Mouse (Mus musculus) brown adipose tissue, adult 24 weeks (tissue): Measurements from ENCODE around the gene Gm11077. TPM values are rescaled to one million over a fixed set of nuclear protein-coding genes. Genes with fewer than 3 reads are reported as not detected.

ENCODE experiments used
- H3K27ac ChIP-seq: fragments of 200-500 bp; replicated peaks from 2 replicates; pipeline ENCODE4 v1.5.1; 2012; ENCODE audit warnings: low read depth, mild to moderate bottlenecking, low read length
- H3K4me1 ChIP-seq: fragments of 200-500 bp; 2 replicates; pipeline ENCODE4 v1.6.1; 2012; ENCODE audit warnings: low read length, mixed read lengths; ENCODE audit not compliant: control insufficient read depth, insufficient read depth, insufficient read length
- H3K4me3 ChIP-seq: fragments of 200-500 bp; 2 replicates; pipeline ENCODE4 v1.5.1; 2012; ENCODE audit warnings: low read depth, mild to moderate bottlenecking, low read length, moderate library complexity; ENCODE audit not compliant: insufficient read depth
- polyA plus RNA-seq: library from polyadenylated mRNA; stranded (reverse); fragments of >200 nt; gene quantifications from 2 replicates; pipeline ENCODE4 v1.2.4, GENCODE M21; 2012; ENCODE audit not compliant: missing spikeins, insufficient read depth, insufficient read length

The Gm11077 gene
- polyA plus RNA-seq, 1 experiment = not detected

- Histone ChIP-seq H3K4me1 (no peaks in the 10 kb centered on the region), H3K27ac (no peak overlapping the region), H3K4me3 (no peak overlapping the region)
Measured at GRCm38 (mm10) chr6:140714905-140715365, 14.1 kb upstream of the Gm11077 start.

- no peak overlapping the region for H3K27ac ChIP-seq
- H3K4me3 ChIP-seq = no peak overlapping the region
- no peaks in the 10 kb centered on the region for H3K4me1 ChIP-seq
Measured at GRCm38 (mm10) chr6:140722058-140722457, 7.0 kb upstream of the Gm11077 start.

GRCm38 (mm10) chr6:140730669-140731401, 1.8 kb downstream of the Gm11077 start:
- no peak overlapping the region for H3K4me3 ChIP-seq
- 0 out of 2 replicates have a peak, but pooled peaks cover 2% of the 10 kb centered on the region for H3K4me1 ChIP-seq
- no peak overlapping the region for H3K27ac ChIP-seq

GRCm38 (mm10) chr6:140731402-140731730, 2.3 kb downstream of the Gm11077 start:
- H3K4me3 ChIP-seq = no peak overlapping the region
- 0 out of 2 replicates have a peak, but pooled peaks cover 2% of the 10 kb centered on the region for H3K4me1 ChIP-seq
- no peak overlapping the region for H3K27ac ChIP-seq

- Histone ChIP-seq H3K27ac (no peak overlapping the region), H3K4me3 (peak overlapping the region; percentile 7; the same call in 1 of the 2 replicates), H3K4me1 (0 out of 2 replicates have a peak, but pooled peaks cover 2% of the 10 kb centered on the region)
Measured at GRCm38 (mm10) chr6:140732971-140733640, 4.0 kb downstream of the Gm11077 start.

- peak overlapping the region; percentile 7 for H3K4me3 ChIP-seq
- 0 out of 2 replicates have a peak, but pooled peaks cover 2% of the 10 kb centered on the region for H3K4me1 ChIP-seq
- H3K27ac ChIP-seq = no peak overlapping the region
Measured at GRCm38 (mm10) chr6:140733641-140733986, 4.5 kb downstream of the Gm11077 start.

GRCm38 (mm10) chr6:140745586-140745985, 16.5 kb downstream of the Gm11077 start:
- Histone ChIP-seq H3K27ac (no peak overlapping the region), H3K4me1 (peaks cover 5% of the 10 kb centered on the region; the same call in 1 of the 2 replicates), H3K4me3 (no peak overlapping the region)

- Histone ChIP-seq H3K4me3 (no peak overlapping the region), H3K4me1 (peaks cover 8% of the 10 kb centered on the region; the same call in 1 of the 2 replicates), H3K27ac (no peak overlapping the region)
Measured at GRCm38 (mm10) chr6:140747591-140747990, 18.5 kb downstream of the Gm11077 start.

GRCm38 (mm10) chr6:140750371-140751080, 21.4 kb downstream of the Gm11077 start:
- Histone ChIP-seq H3K4me1 (peaks cover 8% of the 10 kb centered on the region; the same call in 1 of the 2 replicates), H3K4me3 (no peak overlapping the region), H3K27ac (peak overlapping the region; percentile 51)

GRCm38 (mm10) chr6:140766365-140766764, 37.3 kb downstream of the Gm11077 start:
- Histone ChIP-seq H3K4me3 (no peak overlapping the region), H3K27ac (peak overlapping the region; percentile 63; the same call in 1 of the 2 replicates), H3K4me1 (no peaks in the 10 kb centered on the region)

- peak overlapping the region; percentile 35; the same call in 1 of the 2 replicates for H3K27ac ChIP-seq
- H3K4me3 ChIP-seq = no peak overlapping the region
Measured at GRCm38 (mm10) chr6:140767237-140767636, 38.2 kb downstream of the Gm11077 start.

GRCm38 (mm10) chr6:140768180-140768579, 39.1 kb downstream of the Gm11077 start:
- H3K27ac ChIP-seq = no peak overlapping the region
- no peak overlapping the region for H3K4me3 ChIP-seq
- H3K4me1 ChIP-seq = no peaks in the 10 kb centered on the region

More at GRCm38 (mm10) chr6:140767237-140767636, 38.2 kb downstream of the Gm11077 start:
- no peaks in the 10 kb centered on the region for H3K4me1 ChIP-seq

GRCm38 (mm10) chr6:140768859-140769640, 40.0 kb downstream of the Gm11077 start:
- Histone ChIP-seq H3K27ac (no peak overlapping the region), H3K4me1 (no peaks in the 10 kb centered on the region), H3K4me3 (no peak overlapping the region)

- Histone ChIP-seq H3K4me1 (peaks cover 3% of the 10 kb centered on the region; the same call in 1 of the 2 replicates), H3K27ac (no peak overlapping the region), H3K4me3 (no peak overlapping the region)
Measured at GRCm38 (mm10) chr6:140776274-140776673, 47.2 kb downstream of the Gm11077 start.
